Mouse (Mus musculus): ENCODE data around the gene Scamp3.

DNA sequence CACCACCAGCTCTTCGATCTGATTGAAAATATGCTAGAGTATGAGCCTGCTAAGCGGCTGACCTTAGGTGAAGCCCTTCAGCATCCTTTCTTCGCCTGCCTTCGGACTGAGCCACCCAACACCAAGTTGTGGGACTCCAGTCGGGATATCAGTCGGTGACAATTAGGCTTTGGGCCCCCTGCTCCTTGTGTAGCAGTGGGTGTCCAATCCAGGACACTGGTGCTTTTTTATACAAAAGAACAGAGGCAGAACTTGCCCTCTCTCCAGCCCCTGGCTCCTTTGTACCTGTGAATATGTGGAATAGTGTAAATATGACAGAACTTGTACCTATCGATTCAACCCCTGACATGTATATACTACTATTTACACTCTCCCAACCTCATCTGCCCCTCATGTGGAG lies 852 bp upstream of the Scamp3 start:
- TF ChIP-seq CHD2 (IDR thresholded peaks at IDR 0.05; ENCODE audit: low read length) (no peak), NRF1 (IDR thresholded peaks at IDR 0.05; ENCODE audit: low read depth, low read length) (no peak), ETS1 (conservative IDR thresholded peaks at IDR 0.05; ENCODE audit: low read depth, low read length) (no peak), CTCF (conservative IDR thresholded peaks at IDR 0.05 in 1 of 2, IDR thresholded peaks at IDR 0.05 in 1 of 2; ENCODE audit: low read depth in 2 of 2, low read length in 2 of 2) (no peak), BHLHE40 (IDR thresholded peaks at IDR 0.05; ENCODE audit: low read depth, low read length) (no peak), MXI1 (IDR thresholded peaks at IDR 0.05; ENCODE audit: low read depth, low read length) (no peak), POLR2A (IDR thresholded peaks at IDR 0.05; ENCODE audit: low read depth, low read length) (no peak), E2F4 (IDR thresholded peaks at IDR 0.05; ENCODE audit: insufficient replicate concordance, low read depth, low read length) (no peak), TCF12 (IDR thresholded peaks at IDR 0.05; ENCODE audit: low read depth, low read length) (no peak), EP300 (IDR thresholded peaks at IDR 0.05; ENCODE audit: low read length) (no peak), MYC (IDR thresholded peaks at IDR 0.05; ENCODE audit: low read depth, low read length) (no peak), UBTF (IDR thresholded peaks at IDR 0.05; ENCODE audit: low read depth, low read length) (no peak), TBP (conservative IDR thresholded peaks at IDR 0.05; ENCODE audit: low read depth, low read length) (no peak), MAX (IDR thresholded peaks at IDR 0.05; ENCODE audit: low read length) (no peak)
